Mouse (Mus musculus): ENCODE measurements around the gene Golga7b.

The Golga7b gene

GRCm38 (mm10) chr19:42312191-42312590 is 64.8 kb downstream of the Golga7b start:
- CTCF ChIA-PET = interaction anchor here in 3 of 4 experiments (0.8 to 2.4 kb wide), 6 partner anchors 10 to 132 kb away, joined by 3 to 9 read pairs (median 5); no protein-coding TSS in a partner anchor
- POLR2A ChIA-PET = interaction anchor here in 2 of 4 experiments (0.9 to 1.6 kb wide), 7 partner anchors 10 to 98 kb away, joined by 3 to 10 read pairs (median 6); no protein-coding TSS in a partner anchor

- POLR2A ChIA-PET = interaction anchor here (0.6 to 3.7 kb wide), 30 partner anchors 8 to 449 kb away, joined by 3 to 19 read pairs (median 4); partner anchors contain the start of genes Crtac1 (in 1 of the 4), Loxl4 (in 1 of the 4) and Pyroxd2 (in 1 of the 4)
- CTCF ChIA-PET = interaction anchor here (0.5 to 6.5 kb wide), 96 partner anchors 8 to 769 kb away, joined by 3 to 86 read pairs (median 5); partner anchors contain the start of genes Crtac1 (in 3 of the 4) and R3hcc1l (in 2 of the 4)
Observed at GRCm38 (mm10) chr19:42315070-42315679, 67.8 kb downstream of the Golga7b start.

GRCm38 (mm10) chr19:42315914-42316313 is 68.5 kb downstream of the Golga7b start:
- ChIA-PET CTCF (interaction anchor here (0.5 to 6.5 kb wide), 103 partner anchors 8 to 1208 kb away, joined by 3 to 86 read pairs (median 4); partner anchors contain the start of genes Crtac1 (in 3 of the 4), R3hcc1l (in 2 of the 4) and Got1 (in 1 of the 4)), POLR2A (interaction anchor here (0.6 to 3.7 kb wide), 30 partner anchors 9 to 448 kb away, joined by 3 to 19 read pairs (median 4); partner anchors contain the start of genes Crtac1 (in 1 of the 4), Loxl4 (in 1 of the 4) and Pyroxd2 (in 1 of the 4))

GRCm38 (mm10) chr19:42316525-42316924 is 69.2 kb downstream of the Golga7b start:
- POLR2A ChIA-PET = interaction anchor here (0.6 to 3.7 kb wide), 24 partner anchors 9 to 447 kb away, joined by 3 to 19 read pairs (median 4); partner anchors contain the start of genes Crtac1 (in 1 of the 4), Loxl4 (in 1 of the 4) and Pyroxd2 (in 1 of the 4)
- CTCF ChIA-PET = interaction anchor here (0.5 to 6.5 kb wide), 67 partner anchors 9 to 1208 kb away, joined by 3 to 86 read pairs (median 6); partner anchors contain the start of genes Crtac1 (in 2 of the 4), Got1 (in 1 of the 4) and R3hcc1l (in 1 of the 4)

GRCm38 (mm10) chr19:42316998-42317397 is 69.6 kb downstream of the Golga7b start:
- ChIA-PET CTCF (interaction anchor here (0.5 to 6.5 kb wide), 35 partner anchors 9 to 1207 kb away, joined by 3 to 86 read pairs (median 8); partner anchors contain the start of genes Crtac1 (in 2 of the 4) and Got1 (in 1 of the 4)), POLR2A (interaction anchor here (0.6 to 3.7 kb wide), 16 partner anchors 8 to 295 kb away, joined by 3 to 19 read pairs (median 4); partner anchors contain the start of gene Loxl4 (in 1 of the 4))

GRCm38 (mm10) chr19:42317648-42318425 is 70.5 kb downstream of the Golga7b start:
- CTCF ChIA-PET = interaction anchor here (0.6 to 6.5 kb wide), 12 partner anchors 23 to 344 kb away, joined by 3 to 86 read pairs (median 6); partner anchors contain the start of gene Crtac1 (in 2 of the 4)
- POLR2A ChIA-PET = interaction anchor here (0.6 to 3.7 kb wide), 20 partner anchors 7 to 236 kb away, joined by 3 to 19 read pairs (median 3); partner anchors contain the start of gene Pi4k2a (in 1 of the 4)

Data from embryonic stem cell, embryonic (primary cell).